Mouse (Mus musculus) lung, embryonic 14.5 days (tissue): ENCODE results near the gene Irs3. TPM values are rescaled to one million over a fixed set of nuclear protein-coding genes. Genes with fewer than 3 reads are reported as not detected.

Experiments used
- ATAC-seq: fragments of 200-750 bp; cut with Nextera tagmentation; 2 replicates; pipeline ENCODE4 v1.8.0; 2017; ENCODE audit warnings: mild to moderate bottlenecking, moderate TSS enrichment, moderate library complexity; ENCODE audit not compliant: insufficient read depth
- DNase-seq: peaks from one replicate; pipeline ENCODE4 v3.0.0-alpha.2; 2015
- H3K27ac ChIP-seq: fragments of 300-500 bp; sonication (generic); 2 replicates; pipeline ENCODE4 v1.5.1; 2014; ENCODE audit warnings: low read depth, mild to moderate bottlenecking, moderate library complexity
- H3K27me3 ChIP-seq: fragments of 300-500 bp; sonication (generic); 2 replicates; pipeline ENCODE4 v1.6.1; 2014; ENCODE audit warnings: low read length, control low read depth; ENCODE audit not compliant: insufficient read depth
- H3K36me3 ChIP-seq: fragments of 300-500 bp; sonication (generic); 2 replicates; pipeline ENCODE4 v1.6.1; 2014; ENCODE audit warnings: control low read depth; ENCODE audit not compliant: insufficient read depth
- H3K4me1 ChIP-seq: fragments of 300-500 bp; sonication (generic); 2 replicates; pipeline ENCODE4 v1.6.1; 2014; ENCODE audit warnings: antibody characterized with exemption, control low read depth; ENCODE audit not compliant: insufficient read depth
- H3K4me2 ChIP-seq: fragments of 300-500 bp; sonication (generic); 2 replicates; pipeline ENCODE4 v1.6.1; 2014; ENCODE audit warnings: mild to moderate bottlenecking
- H3K4me3 ChIP-seq: fragments of 300-500 bp; sonication (generic); 2 replicates; pipeline ENCODE4 v1.5.1; 2014; ENCODE audit warnings: low read depth, low read length
- H3K9ac ChIP-seq: fragments of 300-500 bp; sonication (generic); 2 replicates; pipeline ENCODE4 v1.6.1; 2014
- H3K9me3 ChIP-seq: fragments of 300-500 bp; sonication (generic); 2 replicates; pipeline ENCODE4 v1.6.1; 2016; ENCODE audit warnings: low read depth, low read length, control low read depth
- CTCF ChIP-seq: IDR thresholded peaks from 2 replicates; pipeline ENCODE4 v1.5.1; 2016; ENCODE audit warnings: antibody characterized with exemption, low read depth
- WGBS: fragments of 180-500 bp; shearing (Covaris S2); extraction: QIAGEN DNeasy Blood & Tissue Kit; methylation state at CpG from one replicate; pipeline ENCODE4 v1.1.7; 2014; 5-methylcytosine and 5-hydroxymethylcytosine counted together
- polyA plus RNA-seq: library from polyadenylated mRNA; unstranded; fragments of >200 nt; fragmentation: Nextera tagmentation; extraction: Ambion mirVana; gene quantifications from 2 replicates; pipeline ENCODE4 v1.2.1, GENCODE M21; 2014

Irs3 gene
- polyA plus RNA-seq, 1 experiment from 2014 or later: 0.08 TPM

DNA sequence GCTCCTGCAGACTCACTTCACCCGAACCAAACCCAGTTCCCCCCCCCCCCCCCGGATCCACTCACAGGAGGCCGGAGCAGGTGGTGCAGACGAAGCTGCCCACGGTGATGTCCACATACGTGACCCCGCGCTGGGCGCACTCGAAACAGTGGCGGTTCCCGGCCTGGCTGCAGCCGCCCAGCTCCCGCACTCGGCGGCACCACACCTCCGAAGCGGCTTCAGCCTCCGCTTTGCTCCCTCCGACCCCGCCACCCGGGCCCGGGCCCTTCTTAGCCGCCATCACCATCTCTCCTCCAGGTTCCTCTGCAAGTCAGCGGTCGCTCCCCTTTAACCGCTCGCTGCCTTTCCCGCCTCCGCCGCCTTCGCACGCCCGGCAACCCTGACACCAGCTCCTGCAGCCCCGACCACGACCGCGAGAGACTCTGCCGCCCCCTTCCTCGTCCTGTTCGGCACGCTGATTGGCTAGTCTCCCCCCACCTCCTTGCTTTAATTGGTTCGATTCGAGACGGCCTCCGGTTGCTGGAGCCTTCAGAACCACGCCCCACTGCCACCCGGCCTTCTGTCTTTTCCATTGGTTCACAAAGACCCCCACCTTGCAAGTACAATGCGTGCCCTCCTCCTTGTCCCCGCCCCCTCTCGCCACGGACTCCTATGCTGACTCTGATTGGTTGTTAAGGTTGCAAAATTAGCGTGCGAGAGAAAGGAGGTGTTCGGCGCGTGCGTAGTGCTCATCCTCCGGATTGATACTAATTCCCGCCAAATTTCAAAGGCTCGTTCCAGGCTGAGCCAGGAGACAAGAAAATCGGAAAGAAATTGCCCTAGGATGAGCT is 39.0 kb upstream of the Irs3 start, which contains the start of gene Agfg2:
TSS of gene Agfg2 (minus strand) at position 433 of the 830 bp plus-strand sequence.
- peak within 1 kb of the TSS; percentile 36; the same call in 1 of the 2 replicates for H3K27ac ChIP-seq
- H3K27me3 ChIP-seq: no peaks in the 10 kb centered on the region
- H3K9ac ChIP-seq: peak within 1 kb of the TSS; percentile 58
- peak; percentile 53 for TF ChIP-seq CTCF
- ATAC-seq: peak; percentile 99
- 0 out of 2 replicates have a peak, but pooled peaks cover 3% of the 10 kb centered on the region for H3K36me3 ChIP-seq
- peaks cover 7% of the 10 kb centered on the region; the same call in 1 of the 2 replicates for H3K4me1 ChIP-seq
- peak within 1 kb of the TSS; percentile 96 for H3K4me2 ChIP-seq
- H3K4me3 ChIP-seq: peak within 1 kb of the TSS; percentile 67
- WGBS: under 1% methylated on average over 62 of the region's 62 CpGs
- DNase-seq: peak; percentile 98
- H3K9me3 ChIP-seq: no peaks in the 10 kb centered on the region

DNA sequence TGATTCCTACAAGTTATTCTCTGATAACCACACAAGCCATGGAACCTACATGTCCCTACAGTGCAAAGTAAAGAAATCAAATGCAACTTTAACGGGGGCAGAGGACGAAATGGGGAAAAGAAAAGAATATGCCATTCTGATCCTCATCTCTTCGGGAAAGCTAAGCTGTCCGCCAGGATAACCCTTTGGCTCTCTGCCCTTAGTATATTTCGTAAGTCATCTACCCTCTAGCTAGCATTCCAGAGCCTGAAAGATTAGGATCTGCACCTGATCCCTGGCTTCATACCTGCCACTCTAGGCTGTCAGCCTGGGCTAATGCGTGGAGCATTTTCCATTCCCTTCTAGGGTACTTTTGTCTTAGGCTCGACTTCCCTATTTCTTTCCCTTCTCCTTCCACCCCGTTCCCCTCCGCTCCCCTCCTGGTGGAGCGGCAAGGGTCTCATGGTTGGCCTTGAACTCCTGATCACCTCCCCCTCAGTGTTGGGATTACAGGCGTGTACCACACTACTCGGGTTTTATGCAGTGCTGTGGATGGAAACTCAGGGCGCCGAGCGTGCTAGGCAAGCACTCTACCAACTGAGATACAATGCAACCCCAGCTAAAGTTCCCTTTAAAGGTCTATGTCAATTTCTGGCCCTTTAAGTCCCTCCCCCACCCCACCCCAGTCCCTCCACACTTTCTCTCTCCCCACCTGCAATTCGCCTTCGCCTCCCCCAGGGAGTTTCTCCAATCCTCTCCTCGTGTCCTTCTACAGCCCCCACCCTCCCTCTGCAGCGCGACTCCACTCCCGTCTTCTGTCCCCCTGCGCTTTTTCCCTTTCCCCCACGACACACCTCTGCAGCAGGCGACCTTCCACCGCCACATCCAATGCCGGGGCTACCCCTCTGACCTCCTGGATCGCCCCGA is 38.1 kb upstream of the Irs3 start:
- Histone ChIP-seq H3K9ac (peak overlapping the region; percentile 58), H3K9me3 (no peaks in the 10 kb centered on the region), H3K4me1 (peaks cover 7% of the 10 kb centered on the region; the same call in 1 of the 2 replicates), H3K27ac (no peak overlapping the region), H3K27me3 (no peaks in the 10 kb centered on the region), H3K36me3 (0 out of 2 replicates have a peak, but pooled peaks cover 3% of the 10 kb centered on the region), H3K4me3 (peak overlapping the region; percentile 67), H3K4me2 (peak overlapping the region; percentile 96)
- ATAC-seq (peak; percentile 4; the same call in 1 of the 2 replicates), DNase-seq (peak; percentile 56)
- TF ChIP-seq CTCF: no peak
- WGBS: 7% methylated on average over 28 of the region's 28 CpGs

DNA sequence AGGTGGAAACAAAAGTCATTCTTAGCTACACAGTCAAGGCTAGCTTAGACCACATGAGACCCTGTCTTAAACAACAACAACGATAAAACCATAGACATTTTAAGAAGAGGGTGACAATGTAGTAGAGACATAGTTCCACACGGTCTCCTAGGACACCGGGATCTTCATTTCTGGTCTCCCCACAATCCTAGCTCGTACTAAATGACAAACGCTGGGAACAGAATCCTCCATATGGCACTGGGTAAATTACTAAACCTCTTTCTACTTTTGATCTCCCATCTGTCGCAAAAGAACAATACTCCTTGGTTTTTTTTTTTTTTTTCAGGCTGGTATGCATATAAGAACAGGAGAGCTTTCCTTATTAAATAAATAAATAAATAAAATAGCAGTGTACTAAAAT is 37.0 kb upstream of the Irs3 start:
- no peak for TF ChIP-seq CTCF
- no peak overlapping the region for H3K4me3 ChIP-seq
- H3K4me1 ChIP-seq: peaks cover 7% of the 10 kb centered on the region; the same call in 1 of the 2 replicates
- H3K27ac ChIP-seq: no peak overlapping the region
- ATAC-seq (no peak), DNase-seq (no peak)
- H3K9ac ChIP-seq: no peak overlapping the region
- H3K27me3 ChIP-seq: no peaks in the 10 kb centered on the region
- H3K36me3 ChIP-seq: 0 out of 2 replicates have a peak, but pooled peaks cover 3% of the 10 kb centered on the region
- WGBS: 82% methylated on average over 6 of the region's 6 CpGs
- H3K9me3 ChIP-seq: no peaks in the 10 kb centered on the region
- no peak overlapping the region; the same call in 1 of the 2 replicates for H3K4me2 ChIP-seq

DNA sequence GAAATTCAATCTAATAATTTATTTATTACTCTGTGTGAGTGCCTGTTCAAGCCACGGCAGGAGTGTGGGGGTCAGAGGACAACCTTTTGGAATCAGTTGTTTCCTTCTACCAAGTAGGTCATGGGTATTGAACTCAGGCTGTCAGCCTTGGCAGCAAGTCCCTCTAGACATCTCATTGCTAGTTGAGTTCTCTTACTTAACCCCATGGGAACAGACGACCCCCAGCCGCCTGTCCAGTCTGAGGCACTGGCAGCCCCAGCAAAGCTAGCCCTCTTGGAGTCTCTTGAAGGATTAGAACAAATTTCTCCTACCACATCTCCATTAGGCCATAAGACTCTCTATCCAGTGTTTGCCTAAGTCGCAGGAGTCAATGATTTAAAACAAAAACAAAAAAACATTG is 34.2 kb upstream of the Irs3 start:
- H3K36me3 ChIP-seq: 0 out of 2 replicates have a peak, but pooled peaks cover 3% of the 10 kb centered on the region
- no peak for TF ChIP-seq CTCF
- peak; percentile 51 for DNase-seq
- H3K4me1 ChIP-seq: peaks cover 7% of the 10 kb centered on the region; the same call in 1 of the 2 replicates
- no peak overlapping the region for H3K4me3 ChIP-seq
- H3K9me3 ChIP-seq: no peaks in the 10 kb centered on the region
- H3K27me3 ChIP-seq: no peaks in the 10 kb centered on the region
- WGBS: 67% methylated on average over 4 of the region's 4 CpGs
- H3K27ac ChIP-seq: no peak overlapping the region
- H3K9ac ChIP-seq: no peak overlapping the region
- no peak overlapping the region for H3K4me2 ChIP-seq
- ATAC-seq: no peak

DNA sequence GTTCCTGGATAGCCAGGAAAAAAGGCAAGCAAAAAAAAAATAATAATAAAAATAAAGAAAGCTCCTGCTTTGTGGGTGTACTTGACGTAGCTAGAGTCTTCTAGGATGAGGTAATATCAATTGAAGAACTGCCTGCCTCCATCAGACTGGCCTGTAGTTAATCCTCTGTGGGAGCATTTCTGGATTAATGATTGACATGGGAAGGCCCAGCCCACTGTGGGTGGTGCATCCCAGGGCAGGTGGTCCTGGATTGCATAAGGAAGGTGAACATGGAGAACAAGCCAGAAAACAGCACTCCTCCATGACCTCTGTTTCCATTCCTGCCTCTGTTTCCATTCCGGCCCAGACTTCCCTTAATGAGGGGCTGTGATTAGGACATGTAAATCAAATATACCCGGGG is 33.2 kb upstream of the Irs3 start:
- no peak for TF ChIP-seq CTCF
- Histone ChIP-seq H3K4me3 (no peak overlapping the region), H3K9ac (no peak overlapping the region), H3K9me3 (no peaks in the 10 kb centered on the region), H3K4me2 (no peak overlapping the region), H3K27me3 (no peaks in the 10 kb centered on the region), H3K36me3 (0 out of 2 replicates have a peak, but pooled peaks cover 3% of the 10 kb centered on the region), H3K27ac (no peak overlapping the region), H3K4me1 (peaks cover 7% of the 10 kb centered on the region; the same call in 1 of the 2 replicates)
- 77% methylated on average over 3 of the region's 3 CpGs for WGBS
- no peak for DNase-seq
- ATAC-seq: no peak

DNA sequence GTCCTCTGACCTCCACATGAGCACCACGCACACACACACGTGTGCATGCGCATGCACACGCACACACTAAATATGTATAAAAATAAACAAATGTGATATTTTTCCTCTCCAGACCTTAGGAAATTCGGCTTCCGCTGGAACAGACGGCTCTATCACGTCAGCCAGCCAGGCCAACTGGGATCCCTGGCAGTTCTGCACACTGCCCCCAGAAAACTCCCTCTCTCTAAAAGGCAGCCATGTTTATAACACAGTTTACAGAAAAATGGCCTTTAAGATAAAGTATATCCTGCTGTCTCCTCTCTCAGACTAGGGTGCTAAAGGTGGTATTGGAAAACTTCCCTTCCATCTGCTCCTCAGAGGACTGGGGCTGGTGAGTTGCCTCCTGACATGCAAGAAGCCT is 32.3 kb upstream of the Irs3 start:
- Histone ChIP-seq H3K36me3 (0 out of 2 replicates have a peak, but pooled peaks cover 3% of the 10 kb centered on the region), H3K4me1 (peaks cover under 1% of the 10 kb centered on the region; the same call in 1 of the 2 replicates), H3K27ac (no peak overlapping the region), H3K9ac (no peak overlapping the region), H3K4me2 (no peak overlapping the region), H3K27me3 (no peaks in the 10 kb centered on the region), H3K4me3 (no peak overlapping the region), H3K9me3 (no peaks in the 10 kb centered on the region)
- DNase-seq (no peak), ATAC-seq (no peak)
- no peak for TF ChIP-seq CTCF
- 86% methylated on average over 8 of the region's 8 CpGs for WGBS
